In the genomic region with DNA sequence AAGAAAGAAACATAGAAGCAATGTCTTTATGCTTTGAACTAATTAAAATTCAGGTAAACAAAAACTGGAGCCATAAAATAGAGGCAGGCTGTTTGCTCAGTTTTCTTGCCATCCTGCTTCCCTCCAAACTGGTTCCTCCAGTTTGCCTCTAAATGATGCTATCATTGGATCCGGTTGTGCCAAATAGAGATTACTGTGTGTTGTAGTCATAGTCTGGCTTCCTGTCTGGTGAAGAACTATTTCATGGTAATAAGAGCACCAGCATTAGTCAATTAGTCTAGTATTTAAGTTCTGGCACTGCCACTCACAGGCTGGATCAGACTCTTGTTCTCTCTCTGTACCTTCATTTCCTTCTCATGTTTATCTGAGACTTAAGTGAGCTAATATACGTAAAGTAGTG, we compare ENCODE assay signal across 15 mouse cellular contexts.
A peak's percentile ranks its signal among the peaks of the same experiment; 100 is the strongest.
DNase-seq lines count a peak whose midpoint lies in the region; ATAC-seq and TF ChIP-seq lines count a peak whose summit lies in the region.
"Had no signal": no experiment of that assay in that cellular context is flagged by ENCODE, and none has a peak within 500 bp of the region (broad histone marks: within the 10 kb centered on the region; RNA-seq: fewer than 3 reads in every experiment).

No protein-coding gene starts in this region.

- H3K4me3 ChIP-seq in embryonic facial prominence, embryonic 14.5 days (ENCODE audit: low read depth, low read length) = no peak overlapping the region
- no peak overlapping the region for H3K4me3 ChIP-seq in embryonic facial prominence, embryonic 10.5 days
- H3K4me3 ChIP-seq in kidney, adult 2 months (ENCODE audit: insufficient read depth, low read depth, low read length) = no peak overlapping the region
- H3K4me3 ChIP-seq in lung, postnatal 0 days (ENCODE audit: low read depth, low read length) = no peak overlapping the region
- H3K4me3 ChIP-seq: hindbrain, embryonic 15.5 days; left cerebral cortex, adult 2 months; midbrain, embryonic 15.5 days had no signal

- ATAC-seq in embryonic facial prominence, embryonic 14.5 days (ENCODE audit: low read depth) = 0 out of 2 replicates have a peak, but pooled peaks have one; percentile 55
- ATAC-seq in CD4-positive, CD25-positive, alpha-beta regulatory T cell, adult 4 months = peak; percentile 62
- ATAC-seq in lung, postnatal 0 days = no peak
- ATAC-seq: liver, postnatal 0 days; midbrain, embryonic 15.5 days had no signal

- H3K27me3 ChIP-seq in embryonic facial prominence, embryonic 14.5 days (replicated peaks; ENCODE audit: control insufficient read depth, insufficient read depth, low read length) = no peaks in the 10 kb centered on the region
- H3K27me3 ChIP-seq in embryonic facial prominence, embryonic 10.5 days (replicated peaks; ENCODE audit: low read depth, poor library complexity, severe bottlenecking) = no peaks in the 10 kb centered on the region
- no peaks in the 10 kb centered on the region; the same call in 1 of the 2 replicates for H3K27me3 ChIP-seq in kidney, adult 2 months (replicated peaks; ENCODE audit: control insufficient read depth, insufficient read depth, low read length)
- H3K27me3 ChIP-seq in lung, postnatal 0 days (replicated peaks; ENCODE audit: insufficient read depth, low read length) = no peaks in the 10 kb centered on the region
- H3K27me3 ChIP-seq: hindbrain, embryonic 15.5 days; midbrain, embryonic 15.5 days had no signal

- no peak for TF ChIP-seq EP300 in lung, postnatal 0 days (IDR thresholded peaks at IDR 0.05)

- peak; percentile 48 for DNase-seq in embryonic facial prominence, embryonic 14.5 days (ENCODE audit: low spot score)
- DNase-seq in embryonic facial prominence, embryonic 10.5 days (ENCODE audit: low spot score) = no peak
- peak; percentile 8 for DNase-seq in kidney, adult 2 months
- DNase-seq in kidney, postnatal 25 days = no peak
- peak; percentile 44 for DNase-seq in fibroblast of lung, adult 2 months (ENCODE audit: low read depth)
- no peak for DNase-seq in lung, postnatal 0 days (ENCODE audit: low spot score)
- no peak for DNase-seq in right cerebral cortex, postnatal 4 days
- DNase-seq: cerebellum, adult 11-12 months; kidney, postnatal 36 days; liver, postnatal 0 days had no signal

- H3K36me3 ChIP-seq in embryonic facial prominence, embryonic 14.5 days (ENCODE audit: control insufficient read depth, insufficient read depth, low read length) = no peaks in the 10 kb centered on the region
- H3K36me3 ChIP-seq in embryonic facial prominence, embryonic 10.5 days (replicated peaks) = no peaks in the 10 kb centered on the region
- no peaks in the 10 kb centered on the region for H3K36me3 ChIP-seq in kidney, adult 2 months (ENCODE audit: control insufficient read depth, insufficient read depth, low read length)
- no peaks in the 10 kb centered on the region for H3K36me3 ChIP-seq in lung, postnatal 0 days (ENCODE audit: insufficient read depth, low read length)
- H3K36me3 ChIP-seq: hindbrain, embryonic 15.5 days; midbrain, embryonic 15.5 days had no signal

- no peak for TF ChIP-seq CTCF in kidney, adult 2 months (conservative IDR thresholded peaks at IDR 0.05; ENCODE audit: insufficient read depth, insufficient read length, low read depth, low read length)
- no peak for TF ChIP-seq CTCF in lung, postnatal 0 days (IDR thresholded peaks at IDR 0.05)

- H3K4me1 ChIP-seq in embryonic facial prominence, embryonic 14.5 days (ENCODE audit: control insufficient read depth, insufficient read depth, low read length) = no peaks in the 10 kb centered on the region
- no peaks in the 10 kb centered on the region for H3K4me1 ChIP-seq in embryonic facial prominence, embryonic 10.5 days
- no peaks in the 10 kb centered on the region for H3K4me1 ChIP-seq in kidney, adult 2 months (ENCODE audit: control insufficient read depth, insufficient read depth, low read length)
- H3K4me1 ChIP-seq in lung, postnatal 0 days (ENCODE audit: insufficient read depth, low read depth, low read length) = no peaks in the 10 kb centered on the region
- H3K4me1 ChIP-seq: hindbrain, embryonic 15.5 days; midbrain, embryonic 15.5 days had no signal

- H3K9me3 ChIP-seq in embryonic facial prominence, embryonic 14.5 days (ENCODE audit: control insufficient read depth, low read length) = no peaks in the 10 kb centered on the region
- H3K9me3 ChIP-seq in embryonic facial prominence, embryonic 10.5 days = no peaks in the 10 kb centered on the region
- H3K9me3 ChIP-seq in lung, postnatal 0 days (ENCODE audit: low read length) = no peaks in the 10 kb centered on the region
- H3K9me3 ChIP-seq: hindbrain, embryonic 15.5 days; midbrain, embryonic 15.5 days had no signal

- H3K27ac ChIP-seq in embryonic facial prominence, embryonic 14.5 days (replicated peaks; ENCODE audit: low read depth, low read length) = no peak overlapping the region
- no peak overlapping the region for H3K27ac ChIP-seq in embryonic facial prominence, embryonic 10.5 days (replicated peaks)
- no peak overlapping the region for H3K27ac ChIP-seq in kidney, adult 2 months (ENCODE audit: insufficient read depth, low read depth, low read length)
- H3K27ac ChIP-seq in lung, postnatal 0 days (ENCODE audit: low read length) = no peak overlapping the region
- H3K27ac ChIP-seq: hindbrain, embryonic 15.5 days; left cerebral cortex, adult 2 months; macrophage; midbrain, embryonic 15.5 days had no signal

- WGBS in embryonic facial prominence, embryonic 14.5 days = 53% methylated on average over 2 of the region's 2 CpGs
- 75% methylated on average over 2 of the region's 2 CpGs for WGBS in embryonic facial prominence, embryonic 10.5 days
- WGBS in kidney, adult 2 months = 70% methylated on average over 2 of the region's 2 CpGs
- WGBS in lung, postnatal 0 days = 73% methylated on average over 2 of the region's 2 CpGs

- TF ChIP-seq POLR2A in kidney, adult 2 months (IDR thresholded peaks at IDR 0.05; ENCODE audit: low read depth, low read length) = no peak

- H3K4me2 ChIP-seq in embryonic facial prominence, embryonic 14.5 days (ENCODE audit: low read depth, low read length) = no peak overlapping the region
- no peak overlapping the region for H3K4me2 ChIP-seq in lung, postnatal 0 days (replicated peaks; ENCODE audit: low read depth, low read length)
- H3K4me2 ChIP-seq: hindbrain, embryonic 15.5 days; midbrain, embryonic 15.5 days had no signal

- no peak overlapping the region for H3K9ac ChIP-seq in embryonic facial prominence, embryonic 14.5 days (ENCODE audit: low read depth, low read length)
- no peak overlapping the region for H3K9ac ChIP-seq in lung, postnatal 0 days (replicated peaks; ENCODE audit: low read depth)
- H3K9ac ChIP-seq: hindbrain, embryonic 15.5 days; liver, postnatal 0 days; midbrain, embryonic 15.5 days had no signal

Comparison
In these comparisons a context has a peak if more than half of its experiments do, and no peak if none do; other contexts are left out.
1. DNase-seq: peak in embryonic facial prominence, embryonic 14.5 days (single experiment), kidney, adult 2 months (single experiment) and fibroblast of lung, adult 2 months (single experiment); none in embryonic facial prominence, embryonic 10.5 days (single experiment), kidney, postnatal 25 days (0 of 2), lung, postnatal 0 days (single experiment) and right cerebral cortex, postnatal 4 days (single experiment).